Mouse (Mus musculus) cerebellum, postnatal 25 days (tissue): ENCODE measurements at regions not wholly inside any gene's neighbourhood (a gene's known extent, or its start where the extent isn't known, plus 50 kb on each side); places are given as distances from the start of the nearest gene placed in this dataset.
A peak's percentile ranks its signal among the peaks of the same experiment; 100 is the strongest.
"Not testable (repeated sequence)": the region's sequence is repeated elsewhere in the genome, so short reads cannot be mapped to it uniquely, and the experiment has no call there.

Experiments
- DNase-seq, 2 experiments: peaks; one replicate each; pipeline ENCODE4 v3.0.0; 2021; ENCODE audit warnings: mixed read lengths in 2 of 2

- peak; percentile 20 to 23 for DNase-seq
Observed at GRCm38 (mm10) chr4:44424831-44425704, 124.4 kb downstream of the Melk start.

- DNase-seq = no peak
Observed at GRCm38 (mm10) chr4:44434593-44434992, 133.9 kb downstream of the Melk start.

- no peak for DNase-seq
Observed at GRCm38 (mm10) chr4:44445511-44445910, 144.8 kb downstream of the Melk start.

GRCm38 (mm10) chr4:44450881-44451532 is 150.3 kb downstream of the Melk start:
- DNase-seq = no peak

GRCm38 (mm10) chr4:44452043-44452618 is 151.5 kb downstream of the Melk start:
- DNase-seq = no peak

- DNase-seq = no peak
Observed at GRCm38 (mm10) chr4:44453552-44453951, 152.9 kb downstream of the Melk start.

- no peak for DNase-seq
Observed at GRCm38 (mm10) chr4:44455851-44456250, 155.2 kb downstream of the Melk start.

GRCm38 (mm10) chr4:44473511-44473910 is 172.8 kb downstream of the Melk start:
- DNase-seq = not testable (repeated sequence)
